Mouse (Mus musculus) liver, adult 2 months (tissue): ENCODE results near the gene Prkag2. TPM values are rescaled to one million over a fixed set of nuclear protein-coding genes. Genes with fewer than 3 reads are reported as not detected.
"Not testable (repeated sequence)": the region's sequence is repeated elsewhere in the genome, so short reads cannot be mapped to it uniquely, and the experiment has no call there.

Source experiments
- DNase-seq: peaks from one replicate; pipeline ENCODE4 v3.0.0-alpha.2; 2011; ENCODE audit warnings: low read depth, low spot score; ENCODE audit errors: extremely low read depth
- H3K27ac ChIP-seq: fragments of 200-500 bp; replicated peaks from 2 replicates; pipeline ENCODE4 v1.5.1; 2012; ENCODE audit warnings: low read depth, mild to moderate bottlenecking, control low read depth, inconsistent platforms, low read length; ENCODE audit not compliant: insufficient read depth
- H3K27me3 ChIP-seq: fragments of 200-500 bp; 2 replicates; pipeline ENCODE4 v1.6.1; 2012; ENCODE audit warnings: mild to moderate bottlenecking, moderate library complexity, low read length, inconsistent platforms; ENCODE audit not compliant: control insufficient read depth, insufficient read depth
- H3K36me3 ChIP-seq: fragments of 200-500 bp; 2 replicates; pipeline ENCODE4 v1.6.1; 2012; ENCODE audit warnings: low read length, inconsistent platforms; ENCODE audit not compliant: control insufficient read depth, insufficient read depth
- H3K4me1 ChIP-seq: fragments of 200-500 bp; 2 replicates; pipeline ENCODE4 v1.6.1; 2011; ENCODE audit warnings: low read length; ENCODE audit not compliant: control insufficient read depth, insufficient read depth
- H3K4me3 ChIP-seq: fragments of 200-500 bp; 2 replicates; pipeline ENCODE4 v1.5.1; 2011; ENCODE audit warnings: low read depth, mild to moderate bottlenecking, control low read depth, low read length, moderate library complexity; ENCODE audit not compliant: insufficient read depth
- H3K79me2 ChIP-seq: fragments of 200-500 bp; 2 replicates; pipeline ENCODE4 v1.6.1; 2012; ENCODE audit warnings: inconsistent platforms, mild to moderate bottlenecking, low read length, moderate library complexity; ENCODE audit not compliant: control insufficient read depth, insufficient read depth
- H3K9ac ChIP-seq: fragments of 200-500 bp; 2 replicates; pipeline ENCODE4 v1.6.1; 2012; ENCODE audit warnings: low read depth, mild to moderate bottlenecking, control low read depth, inconsistent platforms, low read length
- CTCF ChIP-seq: fragments of 200-500 bp; IDR thresholded peaks from 2 replicates; pipeline ENCODE4 v1.5.1; 2011; ENCODE audit warnings: low read depth, low read length, control low read depth
- POLR2A ChIP-seq: fragments of 200-500 bp; IDR thresholded peaks from 2 replicates; pipeline ENCODE4 v1.6.1; 2011; ENCODE audit warnings: low read length, control low read depth; ENCODE audit not compliant: insufficient read depth; ENCODE audit errors: extremely low read depth
- WGBS: fragments of 180-500 bp; shearing (Covaris S2); methylation state at CpG from one replicate; pipeline ENCODE4 v1.1.7; 2018; 5-methylcytosine and 5-hydroxymethylcytosine counted together
- polyA plus RNA-seq: library from polyadenylated mRNA; depleted of rRNA; stranded (reverse); fragments of >200 nt; gene quantifications from 2 replicates; pipeline ENCODE4 v1.2.3, GENCODE M21; 2012
- total RNA-seq: library from RNA; depleted of rRNA; stranded (reverse); fragments of >200 nt; gene quantifications from 2 replicates; pipeline ENCODE4 v1.2.3, GENCODE M21; 2014

Prkag2 gene
- total and polyA plus RNA-seq, 2 experiments: 14.8 to 21.1 TPM

DNA sequence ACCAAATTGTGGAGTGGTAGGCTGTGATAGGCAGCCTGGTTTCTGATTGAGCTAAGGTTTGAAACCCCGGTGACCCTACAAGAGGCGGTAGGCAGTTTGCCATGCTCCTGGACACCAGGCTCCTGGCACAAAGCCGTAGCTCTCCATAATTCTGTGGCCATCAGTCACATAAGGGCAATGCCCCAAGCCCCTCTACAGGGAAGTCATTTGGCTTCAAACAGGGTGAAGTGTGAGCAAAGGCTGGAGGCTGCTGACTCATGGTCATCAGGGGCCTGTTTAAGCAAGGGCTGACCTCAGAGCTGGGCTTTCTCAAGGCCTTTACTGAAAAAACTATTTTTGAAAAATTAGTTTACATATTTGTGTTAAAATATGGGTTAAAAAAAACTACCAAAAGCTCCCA lies 246.2 kb downstream of the Prkag2 start:
- Histone ChIP-seq H3K36me3 (no peaks in the 10 kb centered on the region), H3K27ac (no peak overlapping the region), H3K9ac (no peak overlapping the region), H3K4me3 (no peak overlapping the region), H3K79me2 (no peaks in the 10 kb centered on the region), H3K27me3 (no peaks in the 10 kb centered on the region), H3K4me1 (no peaks in the 10 kb centered on the region)
- DNase-seq: no peak
- TF ChIP-seq CTCF (no peak), POLR2A (no peak)
- WGBS: 91% methylated on average over 3 of the region's 3 CpGs

DNA sequence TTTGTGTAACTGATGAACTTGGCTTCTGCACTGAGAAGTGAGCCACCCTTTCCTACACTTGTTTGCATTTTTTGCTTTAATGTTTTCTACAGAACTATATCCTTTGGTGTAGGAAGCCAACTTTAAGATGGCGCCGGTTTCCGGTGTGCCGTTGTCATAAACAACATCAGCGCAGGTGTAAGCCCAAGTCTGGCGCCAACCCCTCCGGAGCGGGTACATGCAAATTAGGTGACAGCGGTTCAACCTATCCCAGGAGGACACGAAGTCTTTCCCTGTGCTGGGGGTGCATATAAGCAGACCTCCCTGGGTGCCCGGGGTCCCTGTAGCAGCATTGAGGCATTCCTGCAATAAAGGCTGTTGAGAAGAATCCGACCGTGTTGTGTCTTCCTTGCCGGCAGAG lies 252.2 kb downstream of the Prkag2 start:
- not testable (repeated sequence) for H3K4me1 ChIP-seq, H3K36me3 ChIP-seq, H3K27me3 ChIP-seq, H3K4me3 ChIP-seq, H3K27ac ChIP-seq, H3K9ac ChIP-seq, H3K79me2 ChIP-seq, DNase-seq
- 89% methylated on average over 14 of the region's 14 CpGs for WGBS

DNA sequence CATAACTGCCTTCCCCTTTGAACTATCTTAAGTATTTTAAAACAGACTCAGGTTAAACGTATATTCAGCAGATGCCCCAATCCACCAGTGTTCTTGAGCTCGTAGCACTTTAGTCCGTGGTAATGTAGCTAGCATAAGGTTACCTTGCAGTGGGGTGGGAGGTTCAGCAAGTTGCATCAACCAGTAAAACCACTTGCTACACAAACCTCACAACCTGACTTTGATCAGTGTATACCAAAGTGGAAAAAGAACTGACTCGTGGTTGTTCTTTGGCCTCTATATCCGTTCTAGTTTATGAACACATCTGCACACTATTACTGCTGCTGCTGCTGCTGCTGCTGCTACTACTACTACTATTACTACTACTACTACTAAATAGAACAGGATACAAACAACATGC lies 256.6 kb downstream of the Prkag2 start:
- TF ChIP-seq CTCF: no peak
- TF ChIP-seq POLR2A: no peak
- 95% methylated on average over 5 of the region's 5 CpGs for WGBS
- Histone ChIP-seq H3K27ac (no peak overlapping the region), H3K4me1 (peaks cover 13% of the 10 kb centered on the region), H3K36me3 (no peaks in the 10 kb centered on the region), H3K9ac (no peak overlapping the region), H3K27me3 (no peaks in the 10 kb centered on the region), H3K79me2 (peaks cover 11% of the 10 kb centered on the region; the same call in 1 of the 2 replicates), H3K4me3 (no peak overlapping the region)
- DNase-seq: no peak

DNA sequence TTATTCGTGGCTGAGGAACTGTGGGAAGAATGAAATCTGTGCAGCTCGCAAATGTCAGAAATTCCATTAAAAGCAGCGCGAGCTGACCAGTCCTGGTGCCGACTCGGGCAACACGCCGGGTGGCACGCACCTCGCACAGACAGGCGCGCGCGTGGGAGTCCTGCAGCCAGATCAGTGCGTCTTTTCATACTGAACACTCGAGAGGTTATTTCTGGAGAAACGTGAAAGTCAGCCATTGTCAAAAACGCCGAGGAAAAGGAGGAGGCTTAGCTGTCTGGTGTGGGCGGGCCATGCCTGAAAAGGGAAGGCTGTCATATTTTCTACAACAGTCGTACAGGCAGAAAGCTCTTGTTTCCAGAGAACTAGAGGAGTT lies 257.4 kb downstream of the Prkag2 start:
- Histone ChIP-seq H3K36me3 (no peaks in the 10 kb centered on the region), H3K79me2 (peaks cover 13% of the 10 kb centered on the region; the same call in 1 of the 2 replicates), H3K27me3 (no peaks in the 10 kb centered on the region), H3K27ac (peak overlapping the region; percentile 71), H3K4me1 (peaks cover 14% of the 10 kb centered on the region), H3K4me3 (peak overlapping the region; percentile 53), H3K9ac (peak overlapping the region; percentile 65)
- no peak for DNase-seq
- TF ChIP-seq CTCF (no peak), POLR2A (no peak)
- 1% methylated on average over 21 of the region's 21 CpGs for WGBS

DNA sequence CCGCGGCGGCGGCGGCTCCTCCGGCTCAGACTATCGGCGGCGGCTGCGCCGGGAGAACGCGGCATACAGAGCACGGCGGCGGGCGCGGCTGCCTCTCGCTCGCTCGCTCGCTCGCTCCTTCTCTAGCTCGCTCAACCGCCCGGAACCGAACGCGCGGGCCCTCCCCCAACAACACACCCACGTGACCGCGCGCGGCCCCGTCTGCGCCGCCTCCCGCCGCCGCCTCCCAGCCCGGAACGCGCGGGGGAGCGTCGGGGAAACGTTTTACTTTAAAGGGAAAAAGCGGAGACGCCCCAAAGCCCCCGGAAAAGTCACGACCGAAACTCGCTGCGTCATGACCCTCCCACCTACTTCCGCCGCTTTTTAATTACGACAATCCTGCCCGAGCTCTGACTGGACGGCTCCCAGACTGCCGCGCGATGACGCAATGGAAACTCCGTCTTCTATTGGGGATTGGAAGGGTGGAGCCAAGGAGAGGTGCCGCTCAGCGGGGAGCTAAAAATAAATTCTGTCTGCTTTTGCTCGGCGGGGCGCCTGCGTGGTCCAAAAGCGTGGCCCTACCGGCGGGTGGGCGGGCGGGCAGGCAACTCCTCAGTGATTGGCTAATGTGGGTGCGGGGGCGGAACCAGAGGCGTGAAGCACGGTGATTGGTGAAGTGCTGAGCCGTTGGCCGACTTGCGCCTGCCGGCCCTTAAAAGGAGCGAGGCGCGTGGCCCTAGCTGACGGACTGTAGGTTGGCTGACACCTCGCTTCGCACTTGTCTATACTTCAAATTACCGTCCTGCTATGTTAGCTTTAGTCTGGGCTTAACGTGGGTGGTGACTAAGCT lies 258.0 kb downstream of the Prkag2 start, which contains the start of gene Rheb:
TSS of gene Rheb (minus strand) at position 351 of the 829 bp plus-strand sequence.
- peak within 1 kb of the TSS; percentile 97 for H3K4me3 ChIP-seq
- peak; percentile 97 for DNase-seq
- no peak for TF ChIP-seq CTCF
- TF ChIP-seq POLR2A: peak; percentile 77
- WGBS: 1% methylated on average over 92 of the region's 92 CpGs
- H3K79me2 ChIP-seq: peaks cover 16% of the 10 kb centered on the region; the same call in 1 of the 2 replicates
- no peaks in the 10 kb centered on the region for H3K36me3 ChIP-seq
- no peaks in the 10 kb centered on the region for H3K27me3 ChIP-seq
- H3K27ac ChIP-seq: peak within 1 kb of the TSS; percentile 98
- peaks cover 14% of the 10 kb centered on the region for H3K4me1 ChIP-seq
- H3K9ac ChIP-seq: peak within 1 kb of the TSS; percentile 99

DNA sequence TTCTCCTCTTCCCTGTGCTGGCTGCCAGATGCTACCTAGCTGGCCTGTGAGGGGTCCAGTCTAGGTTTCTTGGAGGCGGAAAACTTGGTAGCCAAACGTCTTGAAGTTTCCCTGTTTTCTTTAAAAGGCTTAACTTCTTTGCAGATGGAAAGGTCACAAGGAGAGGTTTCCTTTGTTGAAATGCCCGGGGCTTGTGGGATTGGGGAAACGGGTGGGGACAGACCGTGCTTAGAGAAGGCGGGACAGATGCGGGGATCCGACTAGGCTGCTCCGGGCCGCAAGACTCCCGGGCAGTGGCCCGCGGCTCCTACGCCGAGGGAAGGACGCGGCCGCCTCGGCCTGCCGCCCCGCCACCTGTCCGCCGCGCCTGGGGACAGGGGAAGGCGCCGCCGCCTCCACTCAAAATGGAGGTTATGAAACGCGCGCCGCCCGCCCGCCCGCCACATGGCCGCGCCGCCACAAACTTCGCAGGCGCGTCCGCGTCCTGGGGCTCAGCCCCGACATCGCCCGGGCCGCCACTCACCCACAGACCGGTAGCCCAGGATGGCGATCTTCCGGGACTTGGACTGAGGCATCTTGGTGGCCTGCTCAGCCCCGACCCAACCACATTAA lies 258.7 kb downstream of the Prkag2 start:
- no peaks in the 10 kb centered on the region for H3K36me3 ChIP-seq
- peaks cover 17% of the 10 kb centered on the region; the same call in 1 of the 2 replicates for H3K79me2 ChIP-seq
- WGBS: under 1% methylated on average over 50 of the region's 50 CpGs
- peak overlapping the region; percentile 99 for H3K9ac ChIP-seq
- peak overlapping the region; percentile 97 for H3K4me3 ChIP-seq
- H3K4me1 ChIP-seq: peaks cover 14% of the 10 kb centered on the region
- DNase-seq: peak; percentile 19
- H3K27ac ChIP-seq: peak overlapping the region; percentile 98
- TF ChIP-seq CTCF: no peak
- TF ChIP-seq POLR2A: no peak
- H3K27me3 ChIP-seq: no peaks in the 10 kb centered on the region
